Mouse (Mus musculus) stomach, postnatal 0 days (tissue): ENCODE measurements around the gene Arl16. TPM values are rescaled to one million over a fixed set of nuclear protein-coding genes. Genes with fewer than 3 reads are reported as not detected.

ENCODE experiments used
- ATAC-seq: fragments of 200-750 bp; cut with Nextera tagmentation; 2 replicates; pipeline ENCODE4 v1.8.0; 2017; ENCODE audit not compliant: low FRiP score, low TSS enrichment
- DNase-seq: peaks from one replicate; pipeline ENCODE4 v3.0.0-alpha.2; 2016; ENCODE audit warnings: low spot score
- H3K27ac ChIP-seq: fragments of 300-500 bp; sonication (generic); replicated peaks from 2 replicates; pipeline ENCODE4 v1.5.1; 2014; ENCODE audit warnings: mild to moderate bottlenecking, control low read depth
- H3K27me3 ChIP-seq: fragments of 300-500 bp; sonication (generic); 2 replicates; pipeline ENCODE4 v1.6.1; 2014; ENCODE audit warnings: low read length; ENCODE audit not compliant: control insufficient read depth, insufficient read depth
- H3K36me3 ChIP-seq: fragments of 300-500 bp; sonication (generic); 2 replicates; pipeline ENCODE4 v1.6.1; 2014; ENCODE audit warnings: low read length, mixed read lengths; ENCODE audit not compliant: control insufficient read depth, insufficient read depth
- H3K4me1 ChIP-seq: fragments of 300-500 bp; sonication (generic); replicated peaks from 2 replicates; pipeline ENCODE4 v1.6.1; 2014; ENCODE audit warnings: antibody characterized with exemption; ENCODE audit not compliant: control insufficient read depth, insufficient read depth
- H3K4me2 ChIP-seq: fragments of 300-500 bp; sonication (generic); replicated peaks from 2 replicates; pipeline ENCODE4 v1.6.1; 2014; ENCODE audit warnings: low read depth, mild to moderate bottlenecking, control low read depth, moderate library complexity
- H3K4me3 ChIP-seq: fragments of 300-500 bp; sonication (generic); 2 replicates; pipeline ENCODE4 v1.5.1; 2014; ENCODE audit warnings: low read depth, low read length, control low read depth
- H3K9ac ChIP-seq: fragments of 300-500 bp; sonication (generic); 2 replicates; pipeline ENCODE4 v1.6.1; 2014; ENCODE audit warnings: mild to moderate bottlenecking, low read length, control low read depth, mixed read lengths
- H3K9me3 ChIP-seq: fragments of 300-500 bp; sonication (generic); 2 replicates; pipeline ENCODE4 v1.6.1; 2016; ENCODE audit warnings: low read length; ENCODE audit not compliant: control insufficient read depth
- CTCF ChIP-seq: IDR thresholded peaks from 2 replicates; pipeline ENCODE4 v1.5.1; 2016; ENCODE audit warnings: antibody characterized with exemption, low read depth, mild to moderate bottlenecking, moderate library complexity
- EP300 ChIP-seq: optimal IDR thresholded peaks from 2 replicates; pipeline ENCODE3; 2016; ENCODE audit warnings: antibody characterized with exemption
- WGBS: fragments of 180-500 bp; shearing (Covaris S2); extraction: QIAGEN DNeasy Blood & Tissue Kit; methylation state at CpG from one replicate; pipeline ENCODE4 v1.1.7; 2014; 5-methylcytosine and 5-hydroxymethylcytosine counted together
- polyA plus RNA-seq: library from polyadenylated mRNA; unstranded; fragments of >200 nt; fragmentation: Nextera tagmentation; extraction: Ambion mirVana; gene quantifications from 2 replicates; pipeline ENCODE4 v1.2.1, GENCODE M21; 2015

The Arl16 gene
- polyA plus RNA-seq, 1 experiment from 2014 or later = 30.6 TPM

DNA sequence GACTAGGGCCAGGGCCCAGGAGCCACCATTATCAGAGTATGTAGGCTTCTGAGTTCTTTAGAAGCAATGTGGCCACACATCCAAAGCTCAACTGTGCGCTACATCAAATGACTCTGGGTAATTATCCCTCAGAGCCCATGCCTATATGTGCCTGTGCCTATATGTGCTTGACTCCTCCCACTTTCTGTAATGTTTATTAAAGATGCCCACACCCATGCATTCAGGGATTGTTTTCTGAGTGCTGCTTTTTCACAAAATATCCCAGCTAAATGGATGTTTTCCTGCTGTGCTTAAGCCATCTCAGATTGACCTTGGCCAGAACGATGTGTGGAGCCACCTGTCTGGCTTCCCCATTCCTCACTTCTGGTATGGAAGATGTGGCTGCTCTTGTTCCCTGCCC lies 3.9 kb downstream of the Arl16 start:
- H3K4me1 ChIP-seq = peaks cover 5% of the 10 kb centered on the region; the same call in 1 of the 2 replicates
- H3K27ac ChIP-seq = no peak overlapping the region
- 88% methylated on average over 2 of the region's 2 CpGs for WGBS
- H3K9me3 ChIP-seq = no peaks in the 10 kb centered on the region
- DNase-seq = no peak
- no peaks in the 10 kb centered on the region for H3K27me3 ChIP-seq
- no peak for ATAC-seq
- H3K9ac ChIP-seq = no peak overlapping the region
- no peak overlapping the region for H3K4me2 ChIP-seq
- no peak for TF ChIP-seq CTCF
- TF ChIP-seq EP300 = no peak
- H3K36me3 ChIP-seq = 0 out of 2 replicates have a peak, but pooled peaks cover 2% of the 10 kb centered on the region
- no peak overlapping the region for H3K4me3 ChIP-seq

DNA sequence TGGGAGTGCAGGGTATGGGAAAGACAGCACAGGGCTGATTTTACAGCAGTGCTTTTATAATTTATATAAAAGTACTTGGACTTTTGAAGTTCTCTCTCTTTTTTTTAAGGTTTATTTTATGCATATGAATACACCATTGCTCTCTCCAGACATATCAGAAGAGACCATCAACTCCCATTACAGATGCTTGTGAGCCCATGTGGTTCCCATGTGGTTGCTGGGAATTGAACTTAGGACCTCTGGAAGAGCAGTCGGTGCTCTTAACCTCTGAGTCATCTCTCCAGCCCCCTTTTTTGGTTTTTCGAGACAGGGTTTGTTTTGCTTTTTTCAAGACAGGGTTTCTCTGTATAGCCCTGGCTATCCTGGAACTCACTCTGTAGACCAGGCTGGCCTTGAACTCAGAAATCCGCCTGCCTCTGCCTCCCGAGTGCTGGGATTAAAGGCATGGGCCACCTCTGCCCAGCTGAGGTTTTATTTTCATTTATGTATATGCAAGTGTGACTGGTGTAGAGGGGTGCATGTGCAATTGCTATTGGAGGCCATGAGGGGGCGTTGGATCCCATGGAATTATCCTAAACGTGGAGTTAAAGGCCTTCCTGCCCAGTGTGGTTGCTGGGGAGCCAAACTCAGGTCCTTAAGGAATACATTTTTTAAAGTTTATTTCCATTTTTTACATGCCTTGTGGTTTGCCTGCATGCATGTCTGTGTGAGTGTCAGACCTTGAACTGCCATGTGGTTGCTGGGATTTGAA lies 8.4 kb downstream of the Arl16 start:
- Histone ChIP-seq H3K9ac (peak overlapping the region; percentile 92), H3K4me2 (peak overlapping the region; percentile 94), H3K4me3 (peak overlapping the region; percentile 92; the same call in 1 of the 2 replicates), H3K27me3 (no peaks in the 10 kb centered on the region), H3K9me3 (no peaks in the 10 kb centered on the region), H3K4me1 (0 out of 2 replicates have a peak, but pooled peaks cover 4% of the 10 kb centered on the region), H3K36me3 (no peaks in the 10 kb centered on the region), H3K27ac (no peak overlapping the region)
- 62% methylated on average over 6 of the region's 6 CpGs for WGBS
- DNase-seq (peak; percentile 44), ATAC-seq (no peak)
- TF ChIP-seq EP300 (no peak), CTCF (peak; percentile 55)

DNA sequence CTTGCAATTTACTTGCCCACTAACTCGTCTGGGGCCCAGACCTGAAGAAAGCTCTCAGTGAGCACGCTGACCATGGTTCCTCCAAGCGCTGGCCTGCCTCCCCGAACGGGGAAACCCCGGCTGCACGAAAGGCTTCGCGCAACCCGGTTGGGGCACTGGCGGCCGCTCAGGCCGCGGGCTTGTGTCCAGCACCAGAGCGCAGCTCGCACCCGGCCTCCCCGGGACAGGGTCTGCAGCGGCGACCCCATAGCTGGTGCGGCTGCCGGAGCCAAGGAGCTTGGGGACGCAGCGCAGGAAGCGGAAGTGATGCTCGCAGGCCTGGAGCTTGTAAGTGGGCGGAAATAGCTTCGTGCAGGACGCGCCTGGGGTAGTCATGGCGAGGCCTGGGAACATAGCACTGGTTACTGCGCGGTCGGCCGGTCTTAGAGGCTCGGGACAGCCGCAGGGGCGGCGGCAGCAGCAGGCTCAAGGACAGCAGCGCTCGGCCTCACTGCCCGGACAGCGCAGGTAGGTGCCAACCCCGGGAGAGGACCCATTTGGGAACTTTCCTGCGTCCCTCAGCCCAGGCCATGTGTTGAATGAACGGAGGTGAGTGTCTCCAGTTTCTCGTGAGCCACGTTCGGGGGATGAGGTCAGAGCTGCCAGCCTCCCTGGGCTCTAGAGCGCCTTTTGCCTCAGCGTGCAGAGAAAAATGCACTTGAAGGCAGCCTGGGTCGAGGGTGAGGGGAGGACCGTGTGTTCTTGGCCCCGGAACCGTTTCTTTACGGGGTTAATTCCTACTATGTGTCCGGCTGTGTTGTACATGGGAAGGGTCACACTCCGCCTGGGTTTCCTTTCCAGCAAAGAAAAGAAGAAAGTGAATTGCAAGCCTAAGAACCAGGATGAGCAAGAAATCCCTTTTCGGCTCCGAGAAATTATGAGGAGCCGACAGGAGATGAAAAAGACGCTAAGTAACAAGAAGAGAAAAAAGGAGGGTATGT lies 9.3 kb downstream of the Arl16 start, which contains the start of the genes Oxld1 and Ccdc137:
Oxld1 (minus strand) TSS at position 297 of the 980 bp plus-strand sequence.
Ccdc137 (plus strand) TSS at position 344 of the 980 bp plus-strand sequence.
- Histone ChIP-seq H3K4me2 (peak within 1 kb of the TSS; percentile 94), H3K27ac (peak within 1 kb of the TSS; percentile 85)

DNA sequence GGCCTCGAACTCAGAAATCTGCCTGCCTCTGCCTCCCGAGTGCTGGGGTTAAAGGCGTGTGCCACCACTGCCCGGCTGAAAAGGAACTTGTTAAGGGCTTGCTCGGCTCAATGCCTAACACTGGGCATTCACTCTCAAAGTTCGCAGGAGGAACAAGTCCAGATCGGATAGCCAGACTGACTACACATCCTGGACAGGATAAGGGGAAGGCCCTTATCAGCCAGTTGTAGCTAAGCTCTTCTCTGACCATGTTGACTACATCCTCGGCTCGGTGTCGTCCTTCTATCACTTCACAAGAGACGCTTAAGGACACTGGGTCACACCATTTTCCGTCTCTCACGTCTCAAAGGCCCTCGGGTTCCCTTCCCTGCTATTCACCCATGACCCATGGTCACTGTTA lies 10.0 kb downstream of the Arl16 start:
- Histone ChIP-seq H3K27ac (peak overlapping the region; percentile 85), H3K36me3 (no peaks in the 10 kb centered on the region), H3K9me3 (no peaks in the 10 kb centered on the region), H3K4me2 (peak overlapping the region; percentile 94), H3K27me3 (no peaks in the 10 kb centered on the region), H3K4me3 (peak overlapping the region; percentile 92), H3K9ac (peak overlapping the region; percentile 92), H3K4me1 (0 out of 2 replicates have a peak, but pooled peaks cover 4% of the 10 kb centered on the region)
- no peak for TF ChIP-seq EP300
- peak; percentile 21 for DNase-seq
- no peak for ATAC-seq
- WGBS = 20% methylated on average over 14 of the region's 14 CpGs

More for the DNA sequence above, 9.3 kb downstream of the Arl16 start, which contains the start of the genes Oxld1 and Ccdc137:
- Histone ChIP-seq H3K9me3 (no peaks in the 10 kb centered on the region), H3K36me3 (no peaks in the 10 kb centered on the region), H3K9ac (peak within 1 kb of the TSS; percentile 92), H3K4me3 (peak within 1 kb of the TSS; percentile 92), H3K27me3 (no peaks in the 10 kb centered on the region), H3K4me1 (0 out of 2 replicates have a peak, but pooled peaks cover 4% of the 10 kb centered on the region)
- 4% methylated on average over 60 of the region's 62 CpGs for WGBS
- DNase-seq (peak; percentile 87), ATAC-seq (peak; percentile 84)
- no peak for TF ChIP-seq CTCF
- TF ChIP-seq EP300 = no peak

DNA sequence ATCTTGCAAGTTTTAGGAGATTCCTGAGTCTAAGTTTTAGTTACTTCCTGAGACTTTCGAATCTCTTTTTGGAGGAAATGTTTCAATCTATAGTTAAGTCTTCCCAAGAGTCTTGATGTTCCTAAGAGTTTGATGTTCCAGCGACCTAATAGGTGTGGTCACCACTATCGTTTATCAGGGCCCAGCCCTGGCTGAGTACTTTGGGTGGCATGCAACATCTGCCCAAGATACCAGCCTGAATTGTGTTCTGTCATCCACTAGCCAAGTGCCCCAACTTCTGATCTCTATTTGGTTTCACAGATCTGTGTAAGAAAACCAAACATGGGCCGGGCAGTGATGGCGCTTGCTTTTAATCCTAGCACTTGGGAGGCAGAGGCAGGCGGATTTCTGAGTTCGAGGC lies 12.0 kb downstream of the Arl16 start:
- TF ChIP-seq CTCF = no peak
- TF ChIP-seq EP300 = no peak
- Histone ChIP-seq H3K27ac (no peak overlapping the region), H3K36me3 (no peaks in the 10 kb centered on the region), H3K27me3 (no peaks in the 10 kb centered on the region), H3K4me2 (no peak overlapping the region), H3K9ac (no peak overlapping the region), H3K4me1 (0 out of 2 replicates have a peak, but pooled peaks cover 4% of the 10 kb centered on the region), H3K9me3 (no peaks in the 10 kb centered on the region), H3K4me3 (no peak overlapping the region)
- no peak for ATAC-seq
- WGBS = 91% methylated on average over 7 of the region's 7 CpGs
- no peak for DNase-seq
